Mouse (Mus musculus) T-helper 2 cell (primary cell): ENCODE data around the gene Btg1-ps1.
"Not testable (repeated sequence)": the region's sequence is repeated elsewhere in the genome, so short reads cannot be mapped to it uniquely, and the experiment has no call there.

ENCODE experiments used
- in situ Hi-C: fragments of 300-600 bp; cut with MboI, MseI; formaldehyde crosslinking; loops from one replicate; pipeline ENCODE4 v1.15.1; 2025; ENCODE audit warnings: high pct_unique_total_duplicates

Gene Btg1-ps1

GRCm38 (mm10) chrX:38018597-38018996, at the start of gene Btg1-ps1:
TSS of gene Btg1-ps1 (minus strand) at chrX:38018815.
- in situ Hi-C loops: not testable (repeated sequence)

- in situ Hi-C loops: no loop called here
Observed at GRCm38 (mm10) chrX:38066175-38066574, 47.6 kb upstream of the Btg1-ps1 start, which contains the start of gene Rhox10. TSS of gene Rhox10 (plus strand) at chrX:38066475.

- in situ Hi-C loops: no loop called here
Observed at GRCm38 (mm10) chrX:38061544-38061943, 42.9 kb upstream of the Btg1-ps1 start.

GRCm38 (mm10) chrX:38043014-38043413, 24.4 kb upstream of the Btg1-ps1 start, which contains the start of gene Btg1-ps2:
TSS of gene Btg1-ps2 (minus strand) at chrX:38043114.
- in situ Hi-C loops: not testable (repeated sequence)

GRCm38 (mm10) chrX:38039666-38040065, 21.1 kb upstream of the Btg1-ps1 start:
- in situ Hi-C loops: no loop called here

GRCm38 (mm10) chrX:38033841-38034240, 15.2 kb upstream of the Btg1-ps1 start:
- in situ Hi-C loops: no loop called here

- in situ Hi-C loops: no loop called here
Observed at GRCm38 (mm10) chrX:38008756-38009155, 9.9 kb downstream of the Btg1-ps1 start.
